Mouse (Mus musculus): Measurements from ENCODE around the gene Gnb4. TPM values are rescaled to one million over a fixed set of nuclear protein-coding genes. Genes with fewer than 3 reads are reported as not detected.

Gene Gnb4
- 11.8 TPM for polyA plus RNA-seq (2017; shearing (Covaris generic))

GRCm38 (mm10) chr3:32616331-32617052 lies at the start of gene Gnb4:
Gnb4 (minus strand) TSS chr3:32616585.

Other genes starting within 250 kb of the Gnb4 start
- gene Pik3ca, start 218.9 kb downstream of the Gnb4 start, polyA plus RNA-seq (2017; shearing (Covaris generic)), result 5.5 TPM
- 0.17 TPM for gene Kcnmb3, start 124.4 kb downstream of the Gnb4 start, polyA plus RNA-seq (2017; shearing (Covaris generic))
- 43.1 TPM for gene Zfp639, start 106.3 kb downstream of the Gnb4 start, polyA plus RNA-seq (2017; shearing (Covaris generic))
- 16.8 TPM for gene Mfn1, start 87.1 kb downstream of the Gnb4 start, polyA plus RNA-seq (2017; shearing (Covaris generic))
- 128 TPM for gene Actl6a, start 89.7 kb upstream of the Gnb4 start, polyA plus RNA-seq (2017; shearing (Covaris generic))
- gene Ndufb5, start 120.4 kb upstream of the Gnb4 start, polyA plus RNA-seq (2017; shearing (Covaris generic)), result 173 TPM
- 23.1 TPM for gene Mrpl47, start 121.0 kb upstream of the Gnb4 start, polyA plus RNA-seq (2017; shearing (Covaris generic))
- not detected for gene Usp13, start 201.0 kb upstream of the Gnb4 start, polyA plus RNA-seq (2017; shearing (Covaris generic))

Data from inflammation-experienced regulatory T-cells, adult 16 weeks (primary cell).